Mouse (Mus musculus) heart, embryonic 13.5 days (tissue): ENCODE results near the gene Emilin1. TPM values are rescaled to one million over a fixed set of nuclear protein-coding genes. Genes with fewer than 3 reads are reported as not detected.
A peak's percentile ranks its signal among the peaks of the same experiment; 100 is the strongest.

Experiments used
- ATAC-seq: fragments of 200-750 bp; cut with Nextera tagmentation; 2 replicates; pipeline ENCODE4 v1.8.0; 2017; ENCODE audit warnings: moderate TSS enrichment; ENCODE audit not compliant: insufficient number of reproducible peaks, low FRiP score, low TSS enrichment; ENCODE audit errors: extremely low read depth
- H3K27ac ChIP-seq: fragments of 300-500 bp; sonication (generic); replicated peaks from 2 replicates; pipeline ENCODE4 v1.5.1; 2015; ENCODE audit warnings: moderate library complexity, mild to moderate bottlenecking, inconsistent platforms
- H3K27me3 ChIP-seq: fragments of 300-500 bp; sonication (generic); replicated peaks from 2 replicates; pipeline ENCODE4 v1.6.1; 2015; ENCODE audit warnings: mild to moderate bottlenecking, inconsistent platforms
- H3K36me3 ChIP-seq: fragments of 300-500 bp; sonication (generic); 2 replicates; pipeline ENCODE4 v1.6.1; 2015; ENCODE audit warnings: mild to moderate bottlenecking, inconsistent platforms
- H3K4me1 ChIP-seq: fragments of 300-500 bp; sonication (generic); 2 replicates; pipeline ENCODE4 v1.6.1; 2015; ENCODE audit warnings: inconsistent platforms
- H3K4me2 ChIP-seq: fragments of 300-500 bp; sonication (generic); 2 replicates; pipeline ENCODE4 v1.6.1; 2015; ENCODE audit warnings: inconsistent platforms, mild to moderate bottlenecking, moderate library complexity
- H3K4me3 ChIP-seq: fragments of 300-500 bp; sonication (generic); 2 replicates; pipeline ENCODE4 v1.5.1; 2015; ENCODE audit warnings: moderate library complexity, mild to moderate bottlenecking, inconsistent platforms
- H3K9ac ChIP-seq: fragments of 300-500 bp; sonication (generic); 2 replicates; pipeline ENCODE4 v1.6.1; 2015; ENCODE audit warnings: inconsistent platforms, mild to moderate bottlenecking, moderate library complexity
- H3K9me3 ChIP-seq: fragments of 300-500 bp; sonication (generic); 2 replicates; pipeline ENCODE4 v1.6.1; 2016; ENCODE audit warnings: inconsistent platforms
- WGBS: fragments of 180-500 bp; shearing (Covaris S2); methylation state at CpG from one replicate; pipeline ENCODE4 v1.1.7; 2015; ENCODE audit warnings: mixed read lengths; 5-methylcytosine and 5-hydroxymethylcytosine counted together
- polyA plus RNA-seq: library from polyadenylated mRNA; unstranded; fragments of >200 nt; fragmentation: Nextera tagmentation; extraction: Ambion mirVana; gene quantifications from 2 replicates; pipeline ENCODE4 v1.2.1, GENCODE M21; 2015

The Emilin1 gene
- 166 and 168 TPM in 2 replicates for polyA plus RNA-seq

- 17% methylated on average over 13 of the region's 13 CpGs for WGBS
- peaks cover 95% of the 10 kb centered on the region for H3K4me1 ChIP-seq
Observed at GRCm38 (mm10) chr5:30913060-30913841, at the start of gene Emilin1. Gene Emilin1, plus strand, starts transcription at chr5:30913402.

GRCm38 (mm10) chr5:30863852-30864251, 49.4 kb upstream of the Emilin1 start:
- Histone ChIP-seq H3K36me3 (peaks cover 13% of the 10 kb centered on the region), H3K27ac (no peak overlapping the region), H3K9ac (no peak overlapping the region), H3K4me3 (no peak overlapping the region), H3K4me1 (peaks cover 10% of the 10 kb centered on the region), H3K4me2 (no peak overlapping the region), H3K9me3 (no peaks in the 10 kb centered on the region), H3K27me3 (no peaks in the 10 kb centered on the region)
- WGBS, result 26% methylated on average over 4 of the region's 4 CpGs
- ATAC-seq, result no peak

More at GRCm38 (mm10) chr5:30913060-30913841, at the start of gene Emilin1:
- Histone ChIP-seq H3K9me3 (no peaks in the 10 kb centered on the region), H3K4me2 (peak within 1 kb of the TSS; percentile 79), H3K27ac (peak within 1 kb of the TSS; percentile 96), H3K4me3 (peak within 1 kb of the TSS; percentile 59), H3K36me3 (peaks cover 17% of the 10 kb centered on the region), H3K9ac (peak within 1 kb of the TSS; percentile 83), H3K27me3 (no peaks in the 10 kb centered on the region)
- peak; percentile 58 for ATAC-seq

- 29% methylated on average over 15 of the region's 15 CpGs for WGBS
- Histone ChIP-seq H3K9me3 (no peaks in the 10 kb centered on the region), H3K27me3 (no peaks in the 10 kb centered on the region), H3K36me3 (peaks cover 13% of the 10 kb centered on the region), H3K27ac (no peak overlapping the region), H3K4me3 (no peak overlapping the region), H3K9ac (0 out of 2 replicates have a peak overlapping the region, but pooled peaks have one; percentile 10), H3K4me2 (peak overlapping the region; percentile 9; the same call in 1 of the 2 replicates), H3K4me1 (peaks cover 14% of the 10 kb centered on the region)
- ATAC-seq, result no peak
Observed at GRCm38 (mm10) chr5:30864322-30864721, 48.9 kb upstream of the Emilin1 start.

- WGBS, result 87% methylated on average over 3 of the region's 3 CpGs
- no peak overlapping the region for H3K9ac ChIP-seq
- H3K9me3 ChIP-seq, result no peaks in the 10 kb centered on the region
Observed at GRCm38 (mm10) chr5:30866871-30867270, 46.3 kb upstream of the Emilin1 start.

DNA sequence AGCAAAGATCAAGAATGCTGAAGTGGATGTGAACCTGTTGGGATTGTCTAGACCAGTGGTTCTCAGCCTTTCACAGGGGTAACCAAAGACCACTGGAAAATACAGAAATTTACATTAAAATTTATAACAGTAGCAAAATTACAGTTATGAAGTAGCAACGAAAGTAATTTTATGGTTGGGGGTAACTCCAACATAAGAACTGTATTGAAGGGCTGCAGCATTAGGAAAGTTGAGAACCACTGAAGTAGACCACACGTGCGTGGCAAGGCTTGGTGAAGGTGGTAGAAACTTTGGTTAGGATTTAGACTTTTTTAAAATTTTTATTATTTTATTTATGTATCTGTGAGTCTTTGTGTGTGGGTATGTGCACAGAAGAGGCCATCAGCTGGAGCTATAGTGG, 45.5 kb upstream of the Emilin1 start, which contains the start of gene Tmem214:
Tmem214 (plus strand) TSS at position 301 of the 400 bp plus-strand sequence.
- Histone ChIP-seq H3K9me3 (no peaks in the 10 kb centered on the region), H3K4me1 (peaks cover 30% of the 10 kb centered on the region), H3K4me3 (no peak within 1 kb of the TSS), H3K4me2 (peak within 1 kb of the TSS; percentile 82), H3K9ac (no peak within 1 kb of the TSS), H3K27ac (peak within 1 kb of the TSS; percentile 42; the same call in 1 of the 2 replicates), H3K36me3 (peaks cover 32% of the 10 kb centered on the region), H3K27me3 (no peaks in the 10 kb centered on the region)
- WGBS, result 90% methylated on average over 3 of the region's 3 CpGs
- ATAC-seq, result no peak

More at GRCm38 (mm10) chr5:30866871-30867270, 46.3 kb upstream of the Emilin1 start:
- Histone ChIP-seq H3K4me2 (no peak overlapping the region), H3K36me3 (peaks cover 24% of the 10 kb centered on the region), H3K27me3 (no peaks in the 10 kb centered on the region), H3K4me1 (peaks cover 30% of the 10 kb centered on the region), H3K27ac (no peak overlapping the region), H3K4me3 (no peak overlapping the region)
- ATAC-seq, result no peak

GRCm38 (mm10) chr5:30868981-30869380, 44.2 kb upstream of the Emilin1 start:
- peak overlapping the region; percentile 93 for H3K4me3 ChIP-seq
- peak overlapping the region; percentile 42; the same call in 1 of the 2 replicates for H3K27ac ChIP-seq
- peak overlapping the region; percentile 82 for H3K4me2 ChIP-seq
- H3K9ac ChIP-seq, result peak overlapping the region; percentile 96
- H3K27me3 ChIP-seq, result no peaks in the 10 kb centered on the region
- peaks cover 45% of the 10 kb centered on the region for H3K36me3 ChIP-seq
- H3K4me1 ChIP-seq, result peaks cover 27% of the 10 kb centered on the region
- WGBS, result 17% methylated on average over 9 of the region's 9 CpGs
- no peaks in the 10 kb centered on the region for H3K9me3 ChIP-seq
- no peak for ATAC-seq

- Histone ChIP-seq H3K27me3 (no peaks in the 10 kb centered on the region), H3K27ac (peak overlapping the region; percentile 62), H3K9me3 (no peaks in the 10 kb centered on the region), H3K4me1 (peaks cover 21% of the 10 kb centered on the region), H3K4me2 (peak overlapping the region; percentile 82), H3K9ac (peak overlapping the region; percentile 96), H3K4me3 (peak overlapping the region; percentile 93), H3K36me3 (peaks cover 51% of the 10 kb centered on the region)
- peak; percentile 84 for ATAC-seq
- WGBS, result under 1% methylated on average over 63 of the region's 63 CpGs
Observed at GRCm38 (mm10) chr5:30869405-30870130, 43.6 kb upstream of the Emilin1 start.

DNA sequence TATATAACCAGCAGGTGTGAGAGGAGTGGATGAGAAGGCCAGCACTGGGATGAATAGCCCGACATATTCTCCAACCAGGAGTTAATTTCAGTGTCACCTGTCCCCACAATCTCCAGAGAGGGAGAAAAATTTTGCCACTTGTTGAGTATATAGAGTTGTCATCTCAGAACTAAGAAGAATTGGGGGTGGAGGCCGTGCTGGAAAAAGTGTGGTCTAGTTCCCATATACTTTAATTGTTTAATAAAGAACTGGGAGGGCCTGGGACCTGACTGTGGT, 43.1 kb upstream of the Emilin1 start:
- ATAC-seq, result no peak

GRCm38 (mm10) chr5:30872574-30872973, 40.6 kb upstream of the Emilin1 start:
- no peak overlapping the region for H3K4me3 ChIP-seq
- 92% methylated on average over 9 of the region's 9 CpGs for WGBS
- H3K27me3 ChIP-seq, result no peaks in the 10 kb centered on the region
- peaks cover 70% of the 10 kb centered on the region for H3K36me3 ChIP-seq
- no peak for ATAC-seq
- no peak overlapping the region for H3K4me2 ChIP-seq
- no peaks in the 10 kb centered on the region for H3K9me3 ChIP-seq
- H3K27ac ChIP-seq, result no peak overlapping the region
- H3K4me1 ChIP-seq, result peaks cover 21% of the 10 kb centered on the region
- H3K9ac ChIP-seq, result no peak overlapping the region

More for the DNA sequence above, 43.1 kb upstream of the Emilin1 start:
- peaks cover 51% of the 10 kb centered on the region for H3K36me3 ChIP-seq
- peak overlapping the region; percentile 93 for H3K4me3 ChIP-seq
- peak overlapping the region; percentile 62 for H3K27ac ChIP-seq
- 22% methylated on average over 2 of the region's 2 CpGs for WGBS
- H3K4me2 ChIP-seq, result peak overlapping the region; percentile 82
- peak overlapping the region; percentile 96 for H3K9ac ChIP-seq
- H3K4me1 ChIP-seq, result peaks cover 21% of the 10 kb centered on the region
- no peaks in the 10 kb centered on the region for H3K9me3 ChIP-seq
- H3K27me3 ChIP-seq, result no peaks in the 10 kb centered on the region

- no peaks in the 10 kb centered on the region for H3K27me3 ChIP-seq
- H3K9me3 ChIP-seq, result no peaks in the 10 kb centered on the region
- H3K9ac ChIP-seq, result no peak overlapping the region
- H3K4me1 ChIP-seq, result peaks cover 24% of the 10 kb centered on the region
- no peak overlapping the region for H3K27ac ChIP-seq
- peaks cover 77% of the 10 kb centered on the region for H3K36me3 ChIP-seq
- H3K4me2 ChIP-seq, result no peak overlapping the region
- ATAC-seq, result no peak
- H3K4me3 ChIP-seq, result no peak overlapping the region
- WGBS, result 87% methylated on average over 7 of the region's 7 CpGs
Observed at GRCm38 (mm10) chr5:30874365-30874764, 38.8 kb upstream of the Emilin1 start.

DNA sequence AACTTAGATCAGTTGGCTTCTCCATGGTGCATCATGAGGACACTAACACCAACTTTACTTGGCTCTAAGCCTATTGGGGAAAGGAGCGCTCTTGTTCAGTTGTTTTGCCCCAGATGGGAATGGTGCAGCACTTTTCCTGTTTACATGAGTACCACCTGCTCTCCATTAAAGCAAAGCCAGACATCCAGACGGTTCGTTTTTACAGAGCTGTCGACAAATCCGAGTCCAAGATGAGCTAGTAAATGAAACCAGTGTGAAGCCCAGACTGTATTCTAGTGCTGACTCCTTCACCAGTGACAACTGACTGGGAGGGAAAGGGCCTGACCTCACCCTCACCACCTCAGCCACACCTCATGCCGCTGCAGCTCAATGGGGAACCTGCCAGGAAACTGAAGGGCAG, 34.6 kb upstream of the Emilin1 start:
- H3K4me2 ChIP-seq, result no peak overlapping the region

More for the DNA sequence above, 34.6 kb upstream of the Emilin1 start:
- no peaks in the 10 kb centered on the region for H3K9me3 ChIP-seq
- no peak overlapping the region for H3K9ac ChIP-seq
- no peak for ATAC-seq
- H3K36me3 ChIP-seq, result peaks cover 47% of the 10 kb centered on the region
- no peak overlapping the region for H3K27ac ChIP-seq
- 44% methylated on average over 6 of the region's 6 CpGs for WGBS
- H3K27me3 ChIP-seq, result no peaks in the 10 kb centered on the region
- H3K4me3 ChIP-seq, result no peak overlapping the region
- peaks cover 8% of the 10 kb centered on the region; the same call in 1 of the 2 replicates for H3K4me1 ChIP-seq
